Mouse (Mus musculus) ES-E14 (cell line): ENCODE results near the gene Rps6ka5.

Experiments used
- CHD2 ChIP-seq: IDR thresholded peaks from 2 replicates; pipeline ENCODE4 v1.6.1; 2014; ENCODE audit warnings: mild to moderate bottlenecking, low read depth, low read length, inconsistent platforms
- HCFC1 ChIP-seq: IDR thresholded peaks from 2 replicates; pipeline ENCODE4 v1.6.1; 2012; ENCODE audit warnings: low read length, inconsistent platforms, borderline replicate concordance; ENCODE audit not compliant: insufficient read depth
- MAFK ChIP-seq: IDR thresholded peaks from 2 replicates; pipeline ENCODE4 v1.6.1; 2014; ENCODE audit warnings: mild to moderate bottlenecking, low read depth, low read length, inconsistent platforms; ENCODE audit not compliant: insufficient read depth
- ZNF384 ChIP-seq: IDR thresholded peaks from 2 replicates; pipeline ENCODE4 v1.6.1; 2012; ENCODE audit warnings: low read depth, low read length, inconsistent platforms

DNA sequence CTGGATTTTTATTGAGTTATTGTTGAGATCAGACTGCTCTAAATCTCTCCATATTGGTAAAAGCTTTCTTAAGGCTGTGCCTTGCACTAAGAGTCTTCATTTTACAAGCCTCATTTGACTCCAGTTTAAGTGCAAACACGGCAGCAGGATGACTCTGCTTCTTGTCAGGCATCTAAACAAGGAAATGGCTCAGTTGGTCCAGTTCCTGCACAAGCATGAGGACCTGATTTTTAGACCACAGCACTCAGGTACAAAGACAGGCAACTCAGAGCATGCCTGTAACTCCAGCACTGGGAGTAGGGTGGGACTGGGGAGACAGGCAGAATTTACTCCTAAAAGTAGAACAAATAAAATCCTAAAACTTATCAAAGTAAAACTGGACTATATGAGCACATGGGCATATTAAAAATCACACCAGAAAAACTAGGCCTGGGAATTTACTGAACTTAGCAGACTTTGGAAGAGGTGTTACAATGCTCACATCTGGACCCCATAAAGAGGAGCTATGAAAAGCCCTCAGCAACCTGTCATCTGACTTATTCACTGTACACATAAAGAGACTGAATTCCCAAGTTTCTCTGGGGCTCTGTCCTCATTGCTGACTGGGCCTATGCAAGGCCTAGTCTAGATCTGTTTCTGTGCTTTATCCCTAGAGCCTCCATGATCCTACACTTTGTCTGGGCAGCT, 99.6 kb downstream of the Rps6ka5 start:
- no peak for TF ChIP-seq HCFC1
- no peak for TF ChIP-seq CHD2
- no peak for TF ChIP-seq ZNF384
- no peak for TF ChIP-seq MAFK
